Mouse (Mus musculus): ENCODE data around the gene Zfp57. TPM values are rescaled to one million over a fixed set of nuclear protein-coding genes. Genes with fewer than 3 reads are reported as not detected.
"Not testable (repeated sequence)": the region's sequence is repeated elsewhere in the genome, so short reads cannot be mapped to it uniquely, and the experiment has no call there.

The Zfp57 gene
- not detected for polyA plus RNA-seq (2017; shearing (Covaris generic))

GRCm38 (mm10) chr17:37000863-37001262 is at the start of gene Zfp57:
TSS of gene Zfp57 (plus strand) at chr17:37001163.
- no peak for ATAC-seq

DNA sequence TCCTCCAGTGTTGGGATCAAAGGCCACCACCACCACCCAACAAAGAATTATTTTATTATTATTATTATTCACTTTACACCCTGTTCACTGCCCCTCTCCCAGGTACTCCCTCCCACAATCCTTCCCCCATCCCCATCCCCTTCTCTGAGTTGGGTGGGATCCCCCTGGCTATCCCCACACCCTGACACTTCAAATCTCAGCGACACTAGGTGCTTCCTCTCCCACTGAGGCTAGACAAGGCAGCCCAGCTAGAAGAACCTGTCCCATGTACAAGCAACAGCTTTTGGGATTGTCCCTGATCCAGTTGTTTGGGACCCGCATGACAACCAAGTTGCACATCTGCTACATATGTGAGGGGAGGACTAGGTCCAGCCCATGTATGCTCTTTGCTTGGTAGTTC is 48.3 kb upstream of the Zfp57 start:
- no peak for ATAC-seq

DNA sequence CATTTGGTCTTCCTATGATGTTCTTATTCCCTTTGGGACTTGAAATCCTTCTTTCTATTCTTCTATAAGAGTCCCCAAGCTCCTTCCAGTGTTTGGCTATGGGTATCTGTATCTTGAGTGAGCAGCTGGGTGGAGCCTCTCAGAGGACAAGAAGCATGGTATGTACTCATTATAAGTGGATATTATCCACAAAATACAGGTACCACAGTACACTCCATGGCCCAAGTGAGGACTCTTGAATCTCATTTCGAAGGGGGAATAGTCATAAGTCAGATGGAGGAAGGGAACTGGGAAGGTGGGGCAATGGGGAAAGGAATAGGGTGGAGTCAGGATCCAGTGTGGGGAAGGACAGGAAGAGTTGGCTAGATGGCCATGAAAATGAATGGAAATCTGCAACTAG is 47.9 kb upstream of the Zfp57 start:
- ATAC-seq, result no peak

DNA sequence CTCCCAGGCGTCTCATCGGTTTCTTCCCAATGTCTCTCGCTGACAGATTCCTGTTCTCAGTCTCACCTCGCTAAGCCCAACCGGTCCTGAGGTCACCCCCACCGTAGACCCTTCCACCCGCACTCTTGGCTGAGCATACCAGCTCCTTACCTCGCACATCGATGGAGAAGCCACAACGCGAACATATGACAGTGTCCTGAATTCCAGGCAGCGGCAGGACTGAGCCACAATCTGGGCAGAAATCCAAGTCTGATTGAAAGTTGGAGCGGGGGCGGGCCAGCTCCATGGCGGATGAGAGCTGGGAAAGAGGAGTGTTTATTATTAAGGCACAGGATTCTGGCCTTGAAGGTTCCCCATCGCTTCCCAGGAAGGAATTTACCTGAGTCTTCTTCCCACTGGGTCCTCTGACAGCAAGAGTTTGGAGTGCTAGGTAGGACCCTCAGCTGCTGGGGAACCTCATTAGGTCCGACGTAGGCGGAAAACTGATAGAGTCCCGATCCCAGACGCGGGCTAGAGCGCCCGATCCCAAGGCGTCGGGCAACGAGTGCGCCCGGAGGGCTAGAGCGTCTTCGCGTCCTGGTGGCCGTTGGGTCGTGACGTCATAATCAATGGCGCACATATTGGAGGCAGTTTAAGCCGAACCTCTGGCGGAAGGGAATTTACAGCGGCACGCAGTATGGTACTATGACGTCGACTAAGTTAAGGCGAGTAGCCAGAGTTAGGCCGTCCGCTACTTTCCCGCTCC is 42.8 kb upstream of the Zfp57 start, which contains the start of the genes Znrd1 and Znrd1as:
TSS of gene Znrd1 (minus strand) at position 561 of the 745 bp plus-strand sequence.
TSS of gene Znrd1as (plus strand) at position 594 of the 745 bp plus-strand sequence.
- ATAC-seq, result peak; percentile 97

- no peak for ATAC-seq
These were observed 42.1 kb upstream of the Zfp57 start for GRCm38 (mm10) chr17:36958884-36959283.

- no peak for ATAC-seq
These were observed 39.8 kb upstream of the Zfp57 start for GRCm38 (mm10) chr17:36961125-36961524.

DNA sequence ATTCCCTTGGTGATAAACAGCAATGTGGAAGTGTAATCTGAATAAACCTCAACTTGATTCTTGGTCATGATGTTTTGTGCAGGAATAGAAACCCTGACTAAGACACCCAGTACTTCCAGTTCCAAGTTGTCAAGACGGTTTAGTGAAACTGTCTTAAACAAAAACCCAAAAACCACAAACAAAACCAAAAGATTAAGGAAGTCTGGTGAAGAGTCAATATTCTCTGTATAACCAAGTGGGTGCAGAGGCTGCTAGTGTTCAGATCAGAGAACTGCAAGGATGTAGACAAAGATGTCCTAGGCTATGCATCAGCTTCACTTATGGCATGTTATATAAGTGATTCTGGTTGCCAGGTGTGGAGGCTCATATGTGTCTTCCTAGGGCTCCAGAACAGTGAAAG is 34.1 kb upstream of the Zfp57 start:
- ATAC-seq, result no peak

DNA sequence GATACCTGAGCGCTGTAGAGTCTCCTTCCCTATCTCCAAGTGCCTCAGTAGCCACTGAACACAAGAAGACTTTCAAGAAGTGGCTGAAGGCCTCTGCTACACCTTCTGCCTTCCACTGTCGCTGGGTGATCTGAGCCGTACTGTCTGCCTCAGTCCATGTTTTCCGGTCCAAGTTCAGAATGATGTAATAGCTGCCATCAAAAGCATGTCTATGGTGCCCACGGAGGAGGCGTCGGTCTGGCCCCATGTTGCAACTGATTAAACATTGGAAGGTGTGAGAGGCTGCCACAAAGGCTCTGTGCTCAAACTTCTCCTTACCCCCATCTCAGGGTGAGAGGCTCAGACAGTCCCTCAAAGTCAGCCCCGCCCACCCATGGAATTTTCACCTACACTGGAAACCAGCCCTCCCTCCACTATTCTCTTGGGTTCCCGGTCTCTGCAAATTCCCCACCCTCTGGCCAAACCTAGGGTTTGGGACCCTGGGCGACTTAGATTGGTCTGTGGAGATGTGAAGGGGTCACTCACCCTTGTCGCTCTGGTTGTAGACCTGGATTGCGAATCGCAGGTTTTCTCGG is 30.6 kb upstream of the Zfp57 start:
- no peak for ATAC-seq

- ATAC-seq, result peak; percentile 41
These were observed 29.7 kb upstream of the Zfp57 start for GRCm38 (mm10) chr17:36971172-36971850.

DNA sequence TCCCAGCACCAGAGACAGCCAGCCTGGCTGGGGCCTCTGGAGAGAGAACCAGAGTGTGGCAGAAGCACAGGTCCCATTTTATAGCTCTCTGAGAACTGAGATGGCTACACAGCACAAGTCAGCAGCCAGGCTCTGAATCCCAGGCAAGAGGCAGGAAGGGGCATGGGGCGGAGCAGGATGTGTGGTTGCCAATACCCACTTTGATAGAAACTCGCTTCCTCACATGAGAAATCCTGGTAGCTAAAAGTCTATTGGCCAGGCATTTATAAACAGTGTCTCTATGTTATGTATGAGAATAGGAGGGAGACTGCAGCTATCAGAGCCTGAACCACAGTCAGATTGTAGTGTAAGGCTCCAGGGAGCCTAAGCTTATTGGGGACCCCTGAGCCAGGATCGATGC is 28.2 kb upstream of the Zfp57 start:
- ATAC-seq, result peak; percentile 86

DNA sequence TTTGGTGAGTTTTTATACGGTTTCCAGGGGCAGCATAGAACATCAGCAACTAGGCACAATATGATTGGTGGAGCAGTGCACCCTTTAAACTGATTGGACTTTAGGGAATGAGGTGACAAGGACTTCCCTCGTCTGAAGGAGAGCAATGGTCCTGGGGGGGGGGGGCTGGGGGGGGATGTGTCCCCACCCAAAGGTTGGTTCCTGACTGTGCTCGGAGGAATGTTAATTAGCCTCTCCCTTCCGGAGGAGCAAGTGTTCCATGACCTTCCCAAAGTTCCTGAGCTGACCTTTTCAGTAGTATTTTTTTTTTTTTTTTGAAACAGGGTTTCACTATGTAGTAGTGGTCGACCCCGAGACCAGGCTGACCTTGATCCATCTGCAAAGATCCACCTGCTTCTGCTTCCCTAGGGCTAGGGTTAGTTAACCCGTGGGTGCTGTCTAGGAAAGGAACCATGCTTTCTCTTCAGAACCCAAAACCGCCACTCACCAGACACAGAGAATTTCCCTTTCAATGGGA is 27.6 kb upstream of the Zfp57 start:
- ATAC-seq, result no peak

- ATAC-seq, result no peak
These were observed 19.6 kb upstream of the Zfp57 start, which contains the start of gene 2410137M14Rik for GRCm38 (mm10) chr17:36981221-36981813. TSS of gene 2410137M14Rik (minus strand) at chr17:36981237.

GRCm38 (mm10) chr17:36981845-36982244 is 19.1 kb upstream of the Zfp57 start:
- no peak for ATAC-seq

- peak; percentile 63 for ATAC-seq
These were observed 18.5 kb upstream of the Zfp57 start for GRCm38 (mm10) chr17:36982253-36983155.

DNA sequence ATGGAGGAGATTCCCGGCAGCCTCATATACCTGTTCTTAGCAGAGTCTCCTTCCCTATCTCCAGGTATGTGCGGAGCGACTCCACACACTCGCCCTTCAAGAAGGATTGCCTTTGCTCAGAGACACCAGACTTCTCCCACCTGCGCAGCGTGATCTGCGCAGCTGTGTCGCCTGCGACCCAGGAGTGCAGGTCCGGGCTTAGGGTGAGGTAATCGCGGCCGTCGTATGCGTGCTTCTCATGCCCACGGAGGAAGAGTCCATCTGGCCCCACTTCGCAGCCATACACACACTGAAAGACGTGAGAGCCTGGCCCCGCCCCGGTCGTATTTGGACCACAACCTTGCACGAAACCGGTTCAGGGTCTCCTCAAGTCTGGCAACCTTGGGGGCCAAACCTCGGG is 12.5 kb upstream of the Zfp57 start:
- ATAC-seq, result no peak

DNA sequence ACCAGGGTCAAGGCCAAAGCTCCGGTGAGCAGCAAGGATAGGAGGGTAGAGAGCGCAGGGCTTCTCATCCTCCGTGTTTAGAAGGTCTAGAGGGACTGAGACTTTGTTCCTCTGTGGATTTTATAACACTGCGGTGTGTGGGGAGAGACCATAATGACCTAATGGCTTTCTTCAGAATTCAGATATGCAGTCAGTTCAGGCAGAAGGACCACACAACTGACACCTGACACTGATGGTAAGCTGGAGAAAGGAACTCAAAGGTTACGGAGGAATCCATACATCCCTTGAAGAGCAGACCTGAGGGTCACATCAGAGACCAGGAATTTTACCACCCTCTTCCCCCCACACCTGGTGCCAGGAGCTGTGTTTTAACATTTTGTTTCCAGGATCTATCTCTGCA is 11.5 kb upstream of the Zfp57 start, which contains the start of gene H2-M5:
TSS of gene H2-M5 (minus strand) at position 101 of the 400 bp plus-strand sequence.
- ATAC-seq, result no peak

- ATAC-seq, result not testable (repeated sequence)
These were observed 10.3 kb upstream of the Zfp57 start for GRCm38 (mm10) chr17:36990630-36991029.

GRCm38 (mm10) chr17:36992336-36993104 is 8.4 kb upstream of the Zfp57 start:
- peak; percentile 80 for ATAC-seq

- no peak for ATAC-seq
These were observed 7.1 kb upstream of the Zfp57 start for GRCm38 (mm10) chr17:36993770-36994325.

- ATAC-seq, result no peak
These were observed 6.4 kb upstream of the Zfp57 start for GRCm38 (mm10) chr17:36994528-36994927.

DNA sequence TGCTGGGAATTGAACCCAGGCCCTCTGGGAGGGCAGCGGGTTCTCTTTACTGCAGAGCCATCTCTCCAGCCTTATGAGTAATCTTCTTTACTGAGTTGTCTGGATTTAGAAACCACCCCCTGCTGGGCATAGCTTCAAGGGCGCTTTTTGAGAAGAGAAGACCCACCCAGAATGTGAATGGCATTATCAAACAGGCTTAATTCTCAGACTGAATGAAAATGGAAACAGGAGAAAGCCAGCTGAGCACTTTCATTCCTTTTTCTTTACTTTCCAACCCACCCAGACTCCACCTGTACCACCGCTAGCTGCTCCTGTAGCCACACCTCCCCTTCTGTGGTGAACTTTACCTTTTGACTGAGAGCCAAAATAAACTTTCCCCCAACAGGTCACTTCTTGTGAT is 5.5 kb upstream of the Zfp57 start:
- no peak for ATAC-seq

All from activated CD4-positive, CD25-positive, alpha-beta regulatory T cell, adult 4 months (primary cell).